Mouse (Mus musculus) lung, postnatal 10 days (tissue): ENCODE data around the gene Dmrta1.
"Not testable (repeated sequence)": the region's sequence is repeated elsewhere in the genome, so short reads cannot be mapped to it uniquely, and the experiment has no call there.

ENCODE experiments used
- DNase-seq: peaks from one replicate; pipeline ENCODE4 v3.0.0; 2021

Dmrta1 gene

GRCm38 (mm10) chr4:89679195-89679594, at the start of gene Dmrta1:
Dmrta1 (plus strand) TSS chr4:89679436.
- no peak for DNase-seq

- DNase-seq = no peak
Observed at GRCm38 (mm10) chr4:89630374-89631079, 48.7 kb upstream of the Dmrta1 start.

DNA sequence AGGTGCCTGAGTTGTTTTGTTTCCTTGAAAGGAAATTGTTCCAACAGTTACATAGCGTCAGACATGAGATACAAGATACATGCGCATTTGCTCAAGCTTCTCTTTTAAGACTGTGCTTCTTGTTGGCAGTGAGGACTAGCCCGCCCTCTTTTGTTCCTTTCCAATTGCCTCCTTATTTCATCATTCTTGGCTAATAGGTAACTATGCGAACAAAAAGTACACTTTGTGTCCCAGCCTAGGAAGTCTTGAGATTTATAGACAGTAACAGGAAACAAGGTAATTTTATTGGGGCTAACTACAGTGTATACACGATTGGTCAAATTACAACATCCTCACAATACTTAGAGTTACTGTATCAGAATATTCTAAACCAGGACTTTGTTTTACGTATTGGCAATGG, 47.7 kb upstream of the Dmrta1 start:
- no peak for DNase-seq

- no peak for DNase-seq
Observed at GRCm38 (mm10) chr4:89638651-89639050, 40.6 kb upstream of the Dmrta1 start.

DNA sequence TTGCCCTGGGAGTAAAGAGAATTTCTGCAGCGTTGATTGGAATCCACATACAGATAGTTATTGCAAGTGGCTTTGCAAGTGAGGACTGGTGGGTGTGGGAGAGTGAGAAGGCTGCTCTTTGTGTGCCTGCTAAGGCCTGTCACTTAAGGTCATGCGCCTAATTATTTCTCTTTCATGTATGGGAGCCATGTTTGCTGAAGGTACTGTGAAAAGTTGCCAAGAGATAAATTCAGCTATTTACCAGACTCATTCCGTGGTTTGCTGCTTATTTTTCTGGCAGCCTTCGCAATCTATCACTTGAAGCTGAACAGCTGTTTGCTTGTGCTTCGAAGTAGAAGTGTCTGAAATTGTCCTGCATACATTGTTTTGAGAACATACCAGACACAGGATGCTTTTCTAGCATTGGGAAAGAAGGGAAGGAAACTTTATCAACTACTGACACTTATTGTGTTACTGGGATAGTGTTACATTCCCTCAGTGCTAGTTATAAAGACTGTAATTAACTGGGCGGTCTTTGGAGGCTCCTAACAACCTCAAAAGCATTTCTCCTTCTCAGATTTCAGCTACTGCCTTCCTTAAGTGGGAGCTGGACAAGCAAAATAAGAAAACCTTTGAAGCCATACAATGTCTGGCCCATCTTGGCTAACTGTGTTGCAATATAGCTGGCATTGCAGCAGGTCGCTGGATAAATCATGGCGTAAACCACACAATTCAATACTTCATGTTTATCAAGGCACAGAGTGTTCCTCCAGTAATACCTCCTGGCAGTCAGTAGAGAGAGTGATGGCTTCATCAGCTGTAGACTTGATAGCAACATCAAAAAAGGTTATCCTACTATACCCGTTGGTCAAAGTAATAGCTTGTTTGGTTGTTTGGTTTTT, 34.8 kb upstream of the Dmrta1 start:
- no peak for DNase-seq

GRCm38 (mm10) chr4:89650352-89651311, 28.6 kb upstream of the Dmrta1 start:
- no peak for DNase-seq

GRCm38 (mm10) chr4:89651312-89651686, 27.9 kb upstream of the Dmrta1 start:
- no peak for DNase-seq

DNA sequence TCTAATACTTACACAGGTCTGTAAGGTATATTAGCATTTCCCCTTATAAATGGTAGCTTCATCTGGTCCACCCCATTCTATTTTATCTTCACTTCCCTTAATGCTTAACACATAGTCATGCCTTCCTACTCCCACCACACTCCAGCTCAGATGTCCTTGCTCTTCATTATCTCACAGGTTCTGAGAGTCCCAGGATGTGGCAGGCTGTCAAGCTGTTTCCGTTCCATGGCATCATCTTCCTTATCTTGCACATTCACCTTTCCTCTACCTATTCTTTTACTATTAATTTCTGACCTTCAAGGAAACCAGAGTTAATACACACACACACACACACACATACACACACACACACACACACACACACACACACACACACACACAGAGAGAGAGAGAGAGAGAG, 27.5 kb upstream of the Dmrta1 start:
- DNase-seq = no peak

- no peak for DNase-seq
Observed at GRCm38 (mm10) chr4:89663406-89663805, 15.8 kb upstream of the Dmrta1 start.

GRCm38 (mm10) chr4:89674711-89675110, 4.5 kb upstream of the Dmrta1 start:
- no peak for DNase-seq

- DNase-seq = no peak
Observed at GRCm38 (mm10) chr4:89677903-89678302, 1.3 kb upstream of the Dmrta1 start.

- DNase-seq = no peak
Observed at GRCm38 (mm10) chr4:89678713-89679112, 523 bp upstream of the Dmrta1 start.

DNA sequence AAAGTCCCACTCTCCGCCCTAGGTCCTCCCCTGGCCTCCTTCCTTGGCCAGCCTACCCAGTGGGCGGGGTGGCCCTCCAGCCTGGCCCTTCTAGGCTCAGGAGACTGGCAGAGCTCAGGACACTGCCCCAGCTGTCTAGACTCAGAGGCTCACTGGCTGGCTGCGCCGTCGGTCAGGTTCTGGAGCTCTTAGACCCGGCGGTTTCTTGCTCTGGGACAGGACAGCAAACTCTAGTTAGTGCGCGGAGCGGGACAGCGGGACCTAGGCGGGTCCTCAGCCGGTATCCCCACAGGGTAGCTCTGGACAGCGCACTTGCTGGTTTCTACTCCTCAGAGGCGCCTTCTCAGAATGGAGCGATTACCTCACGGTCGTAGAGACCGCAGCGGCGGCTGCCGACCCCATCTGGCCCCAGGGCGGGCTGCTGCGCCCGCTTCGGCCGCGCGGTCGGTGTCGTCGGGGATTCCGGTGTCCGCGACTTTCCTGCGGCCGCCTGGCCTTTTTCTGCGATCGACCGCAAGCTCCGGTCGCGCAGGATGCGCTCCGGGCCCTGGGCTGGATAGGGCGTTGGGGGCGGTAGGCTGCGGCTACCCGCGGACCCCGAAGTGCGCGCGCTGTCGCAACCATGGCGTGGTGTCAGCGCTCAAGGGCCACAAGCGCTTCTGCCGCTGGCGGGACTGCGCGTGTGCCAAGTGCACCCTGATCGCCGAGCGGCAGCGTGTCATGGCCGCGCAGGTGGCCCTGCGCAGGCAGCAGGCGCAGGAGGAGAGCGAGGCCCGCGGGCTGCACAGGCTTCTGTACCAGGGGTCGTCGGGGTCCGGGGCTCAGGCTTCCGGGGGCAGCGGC, 8.9 kb downstream of the Dmrta1 start:
- peak; percentile 13 for DNase-seq

DNA sequence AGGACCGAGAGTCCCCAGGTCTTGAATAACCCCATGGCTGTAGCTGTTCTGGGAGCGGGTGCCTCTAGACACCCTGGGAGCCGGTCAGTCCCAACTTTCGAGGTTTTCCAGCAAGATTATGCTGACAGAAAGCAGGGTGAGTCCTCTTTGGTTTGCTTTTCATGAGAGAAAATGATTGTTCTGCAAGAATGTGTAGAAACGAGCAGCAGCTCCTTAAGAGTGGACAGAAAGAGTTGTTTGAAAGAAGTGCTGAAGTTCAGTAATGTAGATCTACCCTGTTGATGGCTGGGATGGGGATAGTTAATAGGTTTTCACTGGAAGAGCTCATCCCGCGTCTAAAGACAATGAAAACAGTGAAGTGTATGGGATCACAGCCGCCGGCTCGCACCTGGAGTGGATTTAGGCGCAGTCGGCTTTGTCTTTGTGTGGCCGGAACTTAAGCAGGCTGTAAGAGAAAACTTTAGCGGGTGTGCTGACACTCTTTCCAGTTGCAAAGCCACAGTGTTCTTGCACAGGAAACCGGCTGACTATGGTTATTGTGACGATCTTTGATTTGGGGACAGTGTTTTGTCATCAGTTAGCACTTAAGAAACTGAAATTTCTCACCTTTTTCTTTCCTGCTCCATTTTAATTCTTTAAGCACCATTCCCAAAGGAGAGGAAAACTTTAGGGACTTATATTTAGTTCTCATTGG, 9.7 kb downstream of the Dmrta1 start:
- DNase-seq = no peak

DNA sequence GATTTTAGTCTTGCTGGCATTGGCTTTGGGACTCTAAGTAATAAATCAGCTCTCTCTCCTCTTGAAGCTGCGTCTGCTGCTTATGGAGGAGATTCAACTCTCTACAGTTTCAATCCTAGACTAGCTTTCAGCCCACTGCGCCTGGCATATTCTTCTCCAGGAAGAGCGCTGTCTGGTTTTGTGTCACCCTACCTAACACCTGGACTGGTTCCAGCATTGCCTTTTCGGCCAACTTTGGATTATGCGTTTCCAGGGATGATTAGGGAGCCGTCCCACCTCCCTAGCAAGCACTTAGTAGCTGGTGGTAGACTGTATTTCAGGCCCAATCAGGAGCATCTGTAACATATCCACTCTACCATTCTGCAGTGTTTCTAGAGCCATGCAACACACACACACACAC, 12.7 kb downstream of the Dmrta1 start:
- DNase-seq = no peak

DNA sequence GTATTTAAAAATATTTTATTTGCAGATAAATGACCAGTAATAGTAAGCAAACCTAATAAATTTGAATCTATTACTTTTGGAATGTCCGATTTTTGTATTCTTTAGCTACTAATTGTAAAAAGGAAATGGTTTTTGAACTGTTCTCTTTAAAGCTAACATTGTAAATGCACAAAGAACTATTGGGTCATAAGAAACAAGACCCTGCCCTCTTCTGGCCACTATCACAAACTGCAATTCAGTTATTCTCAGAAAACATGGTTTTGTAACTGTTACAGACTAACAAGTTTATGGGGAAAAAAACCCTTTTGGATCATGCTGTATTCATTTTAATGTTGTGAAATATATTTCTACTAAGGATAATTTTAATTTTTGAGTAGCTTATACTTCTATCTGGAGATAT, 13.5 kb downstream of the Dmrta1 start:
- DNase-seq = no peak

GRCm38 (mm10) chr4:89695589-89695988, 16.4 kb downstream of the Dmrta1 start:
- DNase-seq = no peak

DNA sequence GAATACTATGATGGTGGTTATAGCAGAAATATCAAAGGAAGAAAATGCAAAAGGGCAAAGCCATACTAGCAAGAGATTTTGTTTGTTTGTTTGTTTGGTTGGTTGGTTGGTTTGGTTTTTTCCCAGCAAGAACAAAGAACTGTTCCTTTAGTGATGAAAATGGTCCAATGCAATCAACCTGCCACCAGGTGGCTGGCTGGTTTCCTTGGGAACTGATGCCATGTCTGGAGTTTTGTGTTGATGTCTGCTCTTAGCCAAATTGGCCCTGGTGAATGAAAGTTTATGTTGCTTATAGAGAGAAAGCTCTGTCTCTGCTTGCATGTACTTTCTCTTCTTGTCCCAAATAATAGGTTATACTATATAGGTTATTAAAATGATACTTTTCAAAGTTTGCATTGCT, 18.7 kb downstream of the Dmrta1 start:
- no peak for DNase-seq

DNA sequence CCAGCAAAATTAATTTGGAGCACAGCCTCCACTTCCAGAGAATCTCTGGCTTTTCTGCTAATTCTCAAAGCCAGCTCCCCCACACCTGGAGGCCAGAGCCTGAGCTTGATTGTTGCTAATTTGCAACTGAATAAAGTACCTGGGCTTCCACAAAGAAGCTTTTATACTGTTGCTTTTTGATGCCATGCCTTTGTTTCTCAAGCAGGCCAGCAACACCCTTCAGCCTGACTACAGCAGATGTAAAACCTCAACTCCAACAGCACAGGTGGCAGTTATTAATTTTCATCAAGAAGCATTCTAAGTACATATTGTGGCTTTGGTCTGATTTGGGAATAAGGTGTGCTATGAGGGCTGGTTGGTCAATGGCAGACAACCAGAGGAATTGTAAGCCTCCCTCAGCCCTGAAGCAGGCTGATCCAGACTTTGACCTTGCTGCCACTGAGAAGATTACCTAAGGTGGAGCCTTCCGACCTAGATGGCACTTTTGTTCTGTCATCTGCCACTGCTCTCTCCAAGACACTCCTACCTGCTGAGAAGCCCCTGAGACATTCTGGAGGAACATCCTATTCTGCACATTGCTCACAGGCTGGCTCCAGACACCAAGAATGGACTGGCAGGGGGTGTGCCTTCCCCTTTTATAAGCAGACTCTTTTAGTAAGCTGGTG, 44.4 kb downstream of the Dmrta1 start:
- not testable (repeated sequence) for DNase-seq
